Mouse (Mus musculus): ENCODE measurements around the gene Sugp1. TPM values are rescaled to one million over a fixed set of nuclear protein-coding genes. Genes with fewer than 3 reads are reported as not detected.

Gene Sugp1
- polyA plus RNA-seq, 1 experiment from 2014 or later, result 50.7 TPM

GRCm38 (mm10) chr8:70118726-70119700, 76.4 kb downstream of the Sugp1 start:
- Histone ChIP-seq H3K4me2 (replicated peaks; ENCODE audit: low read depth, low read length) (no peak overlapping the region), H3K4me3 (ENCODE audit: low read length) (no peak overlapping the region), H3K27ac (ENCODE audit: low read length) (no peak overlapping the region), H3K9ac (replicated peaks; ENCODE audit: low read length) (no peak overlapping the region), H3K4me1 (ENCODE audit: insufficient read depth, low read length) (peaks cover 5% of the 10 kb centered on the region), H3K27me3 (ENCODE audit: insufficient read depth, low read length) (peaks cover 59% of the 10 kb centered on the region), H3K36me3 (ENCODE audit: insufficient read depth, low read length) (no peaks in the 10 kb centered on the region), H3K9me3 (ENCODE audit: low read length) (no peaks in the 10 kb centered on the region)
- no peak for ATAC-seq (ENCODE audit: low FRiP score, low TSS enrichment)
- 13% methylated on average over 17 of the region's 17 CpGs for WGBS

- no peak within 1 kb of the TSS for H3K9ac ChIP-seq (replicated peaks; ENCODE audit: low read length)
These were observed 78.1 kb downstream of the Sugp1 start, which contains the start of gene Ncan for GRCm38 (mm10) chr8:70120667-70121066. Gene Ncan (minus strand): TSS chr8:70120873.

More at GRCm38 (mm10) chr8:70120667-70121066, 78.1 kb downstream of the Sugp1 start, which contains the start of gene Ncan:
- Histone ChIP-seq H3K27ac (ENCODE audit: low read length) (no peak within 1 kb of the TSS), H3K4me1 (ENCODE audit: insufficient read depth, low read length) (peaks cover 5% of the 10 kb centered on the region), H3K36me3 (ENCODE audit: insufficient read depth, low read length) (no peaks in the 10 kb centered on the region), H3K4me3 (ENCODE audit: low read length) (no peak within 1 kb of the TSS), H3K4me2 (replicated peaks; ENCODE audit: low read depth, low read length) (peak within 1 kb of the TSS; percentile 41), H3K9me3 (ENCODE audit: low read length) (no peaks in the 10 kb centered on the region), H3K27me3 (ENCODE audit: insufficient read depth, low read length) (peaks cover 48% of the 10 kb centered on the region)
- peak; percentile 77 for ATAC-seq (ENCODE audit: low FRiP score, low TSS enrichment)
- WGBS, result 2% methylated on average over 19 of the region's 19 CpGs

Small RNA genes within 50 kb of the gene (microRNA-seq; reads per million reads assigned to microRNA genes)
- not detected for gene Mir7066

Other genes with a start within 250 kb of the Sugp1 start
- 10.1 and 11.3 TPM in 2 replicates for gene Gmip, start 234.1 kb upstream of the Sugp1 start, polyA plus RNA-seq (2015; fragmentation: Nextera tagmentation; extraction: Ambion mirVana)
- 0.86 and 0.96 TPM in 2 replicates for gene Lpar2, start 220.4 kb upstream of the Sugp1 start, polyA plus RNA-seq (2015; fragmentation: Nextera tagmentation; extraction: Ambion mirVana)
- gene Pbx4, start 210.3 kb upstream of the Sugp1 start, polyA plus RNA-seq (2015; fragmentation: Nextera tagmentation; extraction: Ambion mirVana), result 8.8 and 9.3 TPM in 2 replicates
- gene Cilp2, start 155.1 kb upstream of the Sugp1 start, polyA plus RNA-seq (2015; fragmentation: Nextera tagmentation; extraction: Ambion mirVana), result 0.94 and 0.99 TPM in 2 replicates
- 3.8 and 3.9 TPM in 2 replicates for gene Tssk6, start 140.6 kb upstream of the Sugp1 start, polyA plus RNA-seq (2015; fragmentation: Nextera tagmentation; extraction: Ambion mirVana)
- gene Ndufa13, start 140.3 kb upstream of the Sugp1 start, polyA plus RNA-seq (2015; fragmentation: Nextera tagmentation; extraction: Ambion mirVana), result 197 and 199 TPM in 2 replicates
- 3.1 and 5.0 TPM in 2 replicates for gene Yjefn3, start 140.1 kb upstream of the Sugp1 start, polyA plus RNA-seq (2015; fragmentation: Nextera tagmentation; extraction: Ambion mirVana)
- 40.6 and 43.3 TPM in 2 replicates for gene Gatad2a, start 46.4 kb upstream of the Sugp1 start, polyA plus RNA-seq (2015; fragmentation: Nextera tagmentation; extraction: Ambion mirVana)
- gene Mau2, start 79 bp upstream of the Sugp1 start, polyA plus RNA-seq (2015; fragmentation: Nextera tagmentation; extraction: Ambion mirVana), result 54.3 and 62.4 TPM in 2 replicates
- gene Tm6sf2, start 30.1 kb downstream of the Sugp1 start, polyA plus RNA-seq (2015; fragmentation: Nextera tagmentation; extraction: Ambion mirVana), result 0.94 and 1.3 TPM in 2 replicates
- not detected in 2 replicates for gene Hapln4, start 40.6 kb downstream of the Sugp1 start, polyA plus RNA-seq (2015; fragmentation: Nextera tagmentation; extraction: Ambion mirVana)
- gene Ncan, start 78.1 kb downstream of the Sugp1 start, polyA plus RNA-seq (2015; fragmentation: Nextera tagmentation; extraction: Ambion mirVana), result 0.10 and 0.31 TPM in 2 replicates
- gene Nr2c2ap, start 88.5 kb downstream of the Sugp1 start, polyA plus RNA-seq (2015; fragmentation: Nextera tagmentation; extraction: Ambion mirVana), result 32.2 and 35.2 TPM in 2 replicates
- 20.4 and 21.7 TPM in 2 replicates for gene Rfxank, start 96.3 kb downstream of the Sugp1 start, polyA plus RNA-seq (2015; fragmentation: Nextera tagmentation; extraction: Ambion mirVana)
- gene Borcs8, start 96.7 kb downstream of the Sugp1 start, polyA plus RNA-seq (2015; fragmentation: Nextera tagmentation; extraction: Ambion mirVana), result 58.3 and 58.6 TPM in 2 replicates
- 0.24 and 0.49 TPM in 2 replicates for gene Mef2b, start 96.9 kb downstream of the Sugp1 start, polyA plus RNA-seq (2015; fragmentation: Nextera tagmentation; extraction: Ambion mirVana)
- gene Tmem161a, start 129.5 kb downstream of the Sugp1 start, polyA plus RNA-seq (2015; fragmentation: Nextera tagmentation; extraction: Ambion mirVana), result 81.7 and 87.8 TPM in 2 replicates
- gene Slc25a42, start 169.5 kb downstream of the Sugp1 start, polyA plus RNA-seq (2015; fragmentation: Nextera tagmentation; extraction: Ambion mirVana), result 5.0 and 6.4 TPM in 2 replicates
- gene Sugp2, start 191.4 kb downstream of the Sugp1 start, polyA plus RNA-seq (2015; fragmentation: Nextera tagmentation; extraction: Ambion mirVana), result 28.0 and 34.8 TPM in 2 replicates
- gene Armc6, start 191.7 kb downstream of the Sugp1 start, polyA plus RNA-seq (2015; fragmentation: Nextera tagmentation; extraction: Ambion mirVana), result 23.8 and 31.5 TPM in 2 replicates
- 74.2 and 81.3 TPM in 2 replicates for gene Homer3, start 240.0 kb downstream of the Sugp1 start, polyA plus RNA-seq (2015; fragmentation: Nextera tagmentation; extraction: Ambion mirVana)

Data from kidney, embryonic 16.5 days (tissue).